Mouse (Mus musculus) lung, embryonic 16.5 days (tissue): Measurements from ENCODE around the gene Slc51a. TPM values are rescaled to one million over a fixed set of nuclear protein-coding genes. Genes with fewer than 3 reads are reported as not detected.
"Not testable (repeated sequence)": the region's sequence is repeated elsewhere in the genome, so short reads cannot be mapped to it uniquely, and the experiment has no call there.

Experiments
- ATAC-seq: fragments of 200-750 bp; cut with Nextera tagmentation; 2 replicates; pipeline ENCODE4 v1.8.0; 2017; ENCODE audit warnings: low read depth, mild to moderate bottlenecking, moderate library complexity
- H3K27ac ChIP-seq: fragments of 300-500 bp; sonication (generic); 2 replicates; pipeline ENCODE4 v1.5.1; 2014; ENCODE audit warnings: mild to moderate bottlenecking, control low read depth, low read length
- H3K27me3 ChIP-seq: fragments of 300-500 bp; sonication (generic); 2 replicates; pipeline ENCODE4 v1.6.1; 2014; ENCODE audit warnings: low read depth, low read length, mixed read lengths; ENCODE audit not compliant: control insufficient read depth, insufficient read depth
- H3K36me3 ChIP-seq: fragments of 300-500 bp; sonication (generic); 2 replicates; pipeline ENCODE4 v1.6.1; 2014; ENCODE audit warnings: low read length; ENCODE audit not compliant: control insufficient read depth, insufficient read depth
- H3K4me1 ChIP-seq: fragments of 300-500 bp; sonication (generic); replicated peaks from 2 replicates; pipeline ENCODE4 v1.6.1; 2014; ENCODE audit warnings: low read length, mixed read lengths; ENCODE audit not compliant: control insufficient read depth, insufficient read depth
- H3K4me2 ChIP-seq: fragments of 300-500 bp; sonication (generic); 2 replicates; pipeline ENCODE4 v1.6.1; 2014; ENCODE audit warnings: low read depth, low read length, control low read depth
- H3K4me3 ChIP-seq: fragments of 300-500 bp; sonication (generic); 2 replicates; pipeline ENCODE4 v1.5.1; 2014; ENCODE audit warnings: mild to moderate bottlenecking, low read length, control low read depth
- H3K9ac ChIP-seq: fragments of 300-500 bp; sonication (generic); 2 replicates; pipeline ENCODE4 v1.6.1; 2014; ENCODE audit warnings: low read length, control low read depth
- H3K9me3 ChIP-seq: fragments of 300-500 bp; sonication (generic); 2 replicates; pipeline ENCODE4 v1.6.1; 2016; ENCODE audit warnings: low read length; ENCODE audit not compliant: control insufficient read depth
- WGBS: fragments of 180-500 bp; shearing (Covaris S2); extraction: QIAGEN DNeasy Blood & Tissue Kit; methylation state at CpG from one replicate; pipeline ENCODE4 v1.1.7; 2014; 5-methylcytosine and 5-hydroxymethylcytosine counted together
- polyA plus RNA-seq: library from polyadenylated mRNA; unstranded; fragments of >200 nt; fragmentation: Nextera tagmentation; extraction: Ambion mirVana; gene quantifications from 2 replicates; pipeline ENCODE4 v1.2.1, GENCODE M21; 2015

The Slc51a gene
- polyA plus RNA-seq, 1 experiment from 2014 or later, result 0.28 TPM

DNA sequence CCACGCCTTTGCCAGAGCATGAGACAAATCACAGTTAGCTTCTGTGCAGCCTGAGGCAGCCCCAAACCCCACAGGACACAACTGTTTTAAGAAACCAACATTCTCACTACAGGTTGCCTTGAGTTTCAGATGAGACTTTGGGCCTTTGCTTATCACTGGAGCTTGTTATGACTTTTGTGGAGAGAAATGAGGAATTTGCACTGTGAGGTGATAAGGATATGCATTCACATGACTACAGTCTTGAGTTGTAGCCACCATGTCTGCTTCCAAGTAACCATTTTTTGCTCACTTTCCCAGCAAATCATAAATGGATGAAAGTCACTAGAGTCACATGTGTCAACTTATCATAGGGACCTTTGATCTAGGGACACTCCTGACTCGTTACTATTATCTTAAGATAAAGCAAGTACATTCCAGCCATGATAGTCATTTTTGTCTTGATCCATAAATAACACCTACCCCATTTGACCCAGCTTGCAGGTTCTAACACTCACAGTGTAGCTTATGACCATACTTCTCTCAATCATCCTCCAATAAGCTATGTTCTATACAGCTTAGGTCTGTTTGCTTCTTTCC is 41.0 kb downstream of the Slc51a start:
- H3K36me3 ChIP-seq, result no peaks in the 10 kb centered on the region
- H3K4me1 ChIP-seq, result no peaks in the 10 kb centered on the region
- no peak overlapping the region for H3K4me2 ChIP-seq
- H3K27ac ChIP-seq, result no peak overlapping the region
- H3K9me3 ChIP-seq, result no peaks in the 10 kb centered on the region
- H3K9ac ChIP-seq, result no peak overlapping the region
- no peaks in the 10 kb centered on the region for H3K27me3 ChIP-seq
- 49% methylated on average over 2 of the region's 2 CpGs for WGBS
- ATAC-seq, result no peak
- H3K4me3 ChIP-seq, result no peak overlapping the region

DNA sequence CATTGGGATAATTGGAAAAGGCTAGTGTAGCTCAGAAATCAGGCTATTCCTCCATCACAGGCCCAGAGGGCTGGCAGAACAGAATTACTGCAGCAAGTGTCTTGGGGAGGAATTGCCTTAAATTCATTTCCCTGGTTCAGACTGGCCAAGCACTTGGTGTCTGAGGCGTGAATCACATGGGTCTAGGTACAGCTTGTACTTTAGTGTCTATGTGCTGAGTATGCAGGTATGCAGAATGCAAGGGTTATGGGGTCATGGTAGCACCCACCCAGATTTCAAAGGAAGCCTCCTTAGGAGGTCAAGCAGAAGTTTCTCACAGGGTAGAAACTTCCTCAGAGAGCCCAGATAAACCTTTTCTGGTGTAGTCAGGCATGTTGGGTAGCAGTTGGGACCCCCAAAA is 42.1 kb downstream of the Slc51a start:
- no peak for ATAC-seq
- no peaks in the 10 kb centered on the region for H3K4me1 ChIP-seq
- no peak overlapping the region for H3K9ac ChIP-seq
- no peak overlapping the region for H3K4me2 ChIP-seq
- no peaks in the 10 kb centered on the region for H3K36me3 ChIP-seq
- H3K27me3 ChIP-seq, result no peaks in the 10 kb centered on the region
- 96% methylated on average over 1 of the region's 1 CpGs for WGBS
- no peaks in the 10 kb centered on the region for H3K9me3 ChIP-seq
- no peak overlapping the region for H3K27ac ChIP-seq
- H3K4me3 ChIP-seq, result no peak overlapping the region

- not testable (repeated sequence) for H3K27ac ChIP-seq
- WGBS, result 77% methylated on average over 3 of the region's 3 CpGs
Measured at GRCm38 (mm10) chr16:32444615-32445014, 43.1 kb downstream of the Slc51a start.

DNA sequence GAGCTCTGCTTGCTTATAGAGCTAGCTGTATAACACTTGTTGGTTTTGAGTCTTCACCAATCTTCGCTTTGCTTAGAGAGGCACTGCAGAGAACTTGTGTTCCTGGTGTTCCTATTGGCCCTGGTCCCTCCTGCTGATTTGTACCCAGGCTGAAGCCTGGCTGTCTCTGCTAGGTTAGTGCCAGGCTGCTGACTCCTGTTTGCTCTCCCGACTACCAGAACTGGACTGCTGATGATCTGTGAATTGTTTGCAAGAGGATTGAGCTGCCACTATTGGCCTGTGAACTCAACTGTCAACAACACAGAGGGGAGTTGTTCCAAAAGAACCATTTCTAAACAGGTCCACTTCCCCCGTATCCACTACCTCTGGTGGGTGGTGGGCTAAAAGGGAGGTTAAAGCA is 46.2 kb downstream of the Slc51a start:
- no peak for ATAC-seq
- no peaks in the 10 kb centered on the region for H3K9me3 ChIP-seq
- no peak overlapping the region for H3K4me2 ChIP-seq
- H3K9ac ChIP-seq, result no peak overlapping the region
- H3K4me1 ChIP-seq, result no peaks in the 10 kb centered on the region
- no peak overlapping the region for H3K4me3 ChIP-seq
- H3K27ac ChIP-seq, result no peak overlapping the region
- H3K36me3 ChIP-seq, result no peaks in the 10 kb centered on the region
- WGBS, result 89% methylated on average over 3 of the region's 3 CpGs
- H3K27me3 ChIP-seq, result no peaks in the 10 kb centered on the region

More at GRCm38 (mm10) chr16:32444615-32445014, 43.1 kb downstream of the Slc51a start:
- H3K36me3 ChIP-seq, H3K27me3 ChIP-seq, H3K4me2 ChIP-seq, H3K4me1 ChIP-seq, H3K9ac ChIP-seq, H3K4me3 ChIP-seq, ATAC-seq, H3K9me3 ChIP-seq: not testable (repeated sequence)

DNA sequence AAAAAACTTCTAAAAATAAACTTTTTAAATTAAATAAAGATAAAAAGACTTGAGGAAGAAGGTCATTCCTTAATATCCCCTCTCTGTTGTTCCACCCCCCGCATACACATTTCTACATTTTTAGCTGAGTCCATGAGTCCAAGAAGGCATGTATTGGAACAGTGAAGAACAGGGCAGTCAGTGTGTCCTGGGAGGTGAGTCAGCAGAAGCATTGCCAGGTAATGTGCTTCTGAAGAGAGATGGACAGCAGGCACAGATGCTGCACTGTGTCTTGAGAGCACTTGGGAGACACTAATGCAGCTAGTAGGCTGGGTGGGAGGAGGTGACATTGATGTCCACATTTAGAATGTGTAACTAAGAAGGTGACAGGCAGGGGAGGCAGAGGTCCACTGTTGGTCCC is 50.4 kb downstream of the Slc51a start:
- ATAC-seq, result no peak
- H3K4me1 ChIP-seq, result peaks cover 11% of the 10 kb centered on the region
- no peaks in the 10 kb centered on the region for H3K9me3 ChIP-seq
- H3K4me2 ChIP-seq, result no peak overlapping the region
- no peak overlapping the region for H3K9ac ChIP-seq
- no peaks in the 10 kb centered on the region for H3K27me3 ChIP-seq
- no peaks in the 10 kb centered on the region for H3K36me3 ChIP-seq
- 98% methylated on average over 1 of the region's 1 CpGs for WGBS
- H3K4me3 ChIP-seq, result no peak overlapping the region
- no peak overlapping the region for H3K27ac ChIP-seq

DNA sequence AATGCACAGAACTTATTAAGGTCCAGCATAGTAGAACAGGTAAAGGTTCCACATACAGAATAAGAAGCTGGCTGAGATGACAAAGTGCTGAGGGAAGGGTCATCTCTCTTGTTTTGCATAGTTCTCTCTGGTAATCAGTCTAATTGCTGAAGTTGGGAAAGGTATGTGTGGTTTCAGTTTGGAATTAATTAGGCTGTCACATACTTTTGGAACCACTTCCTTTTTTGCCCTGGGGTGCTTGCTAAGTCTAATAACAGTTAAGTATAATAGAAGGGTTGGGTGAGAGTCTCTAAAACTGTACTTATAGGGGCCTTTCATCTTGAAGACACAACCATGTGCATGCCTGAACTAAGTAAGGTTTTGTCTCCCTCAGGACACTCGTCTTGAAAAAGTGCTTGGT is 51.0 kb downstream of the Slc51a start:
- Histone ChIP-seq H3K9me3 (no peaks in the 10 kb centered on the region), H3K27me3 (no peaks in the 10 kb centered on the region)
- WGBS, result 50% methylated on average over 1 of the region's 1 CpGs

DNA sequence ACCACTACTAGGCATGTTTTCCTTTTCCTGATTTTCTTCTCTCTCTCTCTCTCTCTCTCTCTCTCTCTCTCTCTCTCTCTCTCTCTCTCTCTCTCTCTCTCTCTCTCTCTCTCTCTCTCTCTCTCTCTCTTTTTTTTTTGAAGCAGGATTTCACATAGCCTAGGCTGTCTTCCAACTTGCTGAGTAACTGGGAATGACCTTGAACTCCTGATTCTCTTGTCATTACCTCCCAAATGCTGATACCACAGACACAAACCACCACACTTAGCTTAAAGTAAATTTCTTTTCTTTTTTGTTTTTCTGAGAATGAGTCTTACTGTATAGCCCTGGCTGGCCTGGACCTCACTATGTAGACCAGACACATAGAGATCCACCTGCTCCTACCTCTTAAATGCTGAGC is 53.0 kb downstream of the Slc51a start:
- no peaks in the 10 kb centered on the region for H3K27me3 ChIP-seq
- ATAC-seq, result no peak
- no peak overlapping the region for H3K4me3 ChIP-seq
- no peak overlapping the region for H3K4me2 ChIP-seq
- H3K27ac ChIP-seq, result peak overlapping the region; percentile 8; the same call in 1 of the 2 replicates
- H3K4me1 ChIP-seq, result peaks cover 20% of the 10 kb centered on the region
- H3K36me3 ChIP-seq, result no peaks in the 10 kb centered on the region
- H3K9me3 ChIP-seq, result no peaks in the 10 kb centered on the region
- H3K9ac ChIP-seq, result no peak overlapping the region

More for the DNA sequence above, 51.0 kb downstream of the Slc51a start:
- no peak for ATAC-seq
- no peak overlapping the region for H3K9ac ChIP-seq
- no peak overlapping the region for H3K4me3 ChIP-seq
- H3K36me3 ChIP-seq, result no peaks in the 10 kb centered on the region
- peaks cover 15% of the 10 kb centered on the region for H3K4me1 ChIP-seq
- no peak overlapping the region for H3K27ac ChIP-seq
- no peak overlapping the region for H3K4me2 ChIP-seq

- no peak overlapping the region for H3K9ac ChIP-seq
- no peaks in the 10 kb centered on the region for H3K27me3 ChIP-seq
- H3K9me3 ChIP-seq, result no peaks in the 10 kb centered on the region
- 17% methylated on average over 6 of the region's 6 CpGs for WGBS
- H3K4me1 ChIP-seq, result peaks cover 21% of the 10 kb centered on the region
- peak overlapping the region; percentile 55 for H3K27ac ChIP-seq
- no peak overlapping the region for H3K4me3 ChIP-seq
- H3K36me3 ChIP-seq, result no peaks in the 10 kb centered on the region
- ATAC-seq, result peak; percentile 67
- 0 out of 2 replicates have a peak overlapping the region, but pooled peaks have one; percentile 36 for H3K4me2 ChIP-seq
Measured at GRCm38 (mm10) chr16:32434066-32434465, 53.6 kb downstream of the Slc51a start.

DNA sequence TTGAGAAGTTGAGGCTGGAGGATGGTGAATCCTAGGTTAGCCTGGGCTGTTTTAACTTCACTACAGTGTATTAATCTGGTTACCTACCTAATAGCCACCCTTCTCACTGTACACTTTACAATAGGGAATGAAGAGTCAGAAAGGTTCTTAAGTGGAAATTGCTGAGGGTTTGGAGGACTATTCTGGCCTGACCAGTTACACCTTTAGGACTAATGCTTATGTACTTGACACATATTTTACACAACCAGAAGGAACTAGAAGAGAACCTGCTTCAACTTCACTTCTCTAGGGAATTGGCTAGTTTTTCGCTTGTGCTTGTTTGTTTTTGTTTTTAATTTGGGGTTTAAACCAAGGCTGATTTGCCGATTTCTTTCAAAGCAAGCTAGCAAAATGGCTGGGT is 54.5 kb downstream of the Slc51a start:
- Histone ChIP-seq H3K27me3 (no peaks in the 10 kb centered on the region), H3K4me1 (peaks cover 21% of the 10 kb centered on the region), H3K36me3 (no peaks in the 10 kb centered on the region), H3K4me2 (peak overlapping the region; percentile 31), H3K27ac (peak overlapping the region; percentile 85), H3K4me3 (no peak overlapping the region), H3K9ac (no peak overlapping the region), H3K9me3 (no peaks in the 10 kb centered on the region)
- whole genome bisulfite sequencing, result 69% methylated on average over 2 of the region's 2 CpGs
- no peak for ATAC-seq

DNA sequence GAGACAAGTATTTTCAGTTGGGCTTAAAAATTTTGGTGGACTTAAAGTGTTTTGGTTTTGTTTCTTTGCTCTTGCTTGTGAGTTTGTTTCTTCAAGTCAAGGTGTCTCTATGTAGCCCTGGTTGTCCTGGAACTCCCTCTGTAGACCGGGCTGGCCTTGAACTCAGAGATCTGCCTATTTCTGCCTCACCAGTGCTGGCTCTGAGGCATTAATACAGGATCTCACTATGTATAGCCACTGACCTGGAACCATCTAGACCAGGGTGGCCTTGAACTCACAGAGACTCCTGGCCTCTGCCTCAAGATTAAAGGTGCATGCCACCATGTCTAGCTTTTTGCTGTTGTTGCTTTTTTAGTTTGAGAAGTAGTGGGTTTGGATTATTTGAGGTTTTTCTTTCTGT is 55.8 kb downstream of the Slc51a start:
- no peaks in the 10 kb centered on the region for H3K36me3 ChIP-seq
- peaks cover 21% of the 10 kb centered on the region for H3K4me1 ChIP-seq
- H3K27ac ChIP-seq, result no peak overlapping the region
- H3K4me2 ChIP-seq, result peak overlapping the region; percentile 92
- H3K4me3 ChIP-seq, result peak overlapping the region; percentile 91
- no peaks in the 10 kb centered on the region for H3K27me3 ChIP-seq
- 94% methylated on average over 1 of the region's 1 CpGs for WGBS
- no peak overlapping the region; the same call in 1 of the 2 replicates for H3K9ac ChIP-seq
- no peak for ATAC-seq
- H3K9me3 ChIP-seq, result no peaks in the 10 kb centered on the region
